Mouse (Mus musculus) adrenal gland, postnatal 36 days (tissue): ENCODE data around the gene Abcg1. TPM values are rescaled to one million over a fixed set of nuclear protein-coding genes. Genes with fewer than 3 reads are reported as not detected.

ENCODE experiments used
- DNase-seq, 2 experiments: peaks; one replicate each; pipeline ENCODE4 v3.0.0; 2021; ENCODE audit warnings: mixed read lengths in 1 of 2
- total RNA-seq, 2 experiments: library from RNA; stranded (reverse); gene quantifications; 2 replicates each; pipeline ENCODE4 v1.2.3; 2021

Gene Abcg1
- total RNA-seq, 2 experiments from 2014 or later, result 10.0 to 12.7 TPM

GRCm38 (mm10) chr17:31128708-31129318 lies 71.3 kb downstream of the Abcg1 start:
- no peak for DNase-seq

- DNase-seq, result no peak
Measured at GRCm38 (mm10) chr17:31129452-31129851, 72.0 kb downstream of the Abcg1 start, which contains the start of gene Tff3. Gene Tff3, minus strand, starts transcription at chr17:31129646.

- no peak for DNase-seq
Measured at GRCm38 (mm10) chr17:31131269-31131821, 73.9 kb downstream of the Abcg1 start.

GRCm38 (mm10) chr17:31133776-31134175 lies 76.3 kb downstream of the Abcg1 start:
- no peak for DNase-seq

GRCm38 (mm10) chr17:31134913-31135312 lies 77.4 kb downstream of the Abcg1 start:
- DNase-seq, result no peak

GRCm38 (mm10) chr17:31136291-31136690 lies 78.8 kb downstream of the Abcg1 start:
- DNase-seq, result no peak

GRCm38 (mm10) chr17:31136821-31137220 lies 79.3 kb downstream of the Abcg1 start:
- no peak for DNase-seq

GRCm38 (mm10) chr17:31138398-31138797 lies 80.9 kb downstream of the Abcg1 start:
- DNase-seq, result peak; percentile 64 to 77

- peak; percentile 48 to 63 for DNase-seq
Measured at GRCm38 (mm10) chr17:31142116-31142515, 84.6 kb downstream of the Abcg1 start.

- DNase-seq, result no peak
Measured at GRCm38 (mm10) chr17:31144040-31145037, 86.9 kb downstream of the Abcg1 start, which contains the start of gene Tff2. Gene Tff2, minus strand, starts transcription at chr17:31144282.

- no peak for DNase-seq
Measured at GRCm38 (mm10) chr17:31145998-31146397, 88.5 kb downstream of the Abcg1 start.

- no peak for DNase-seq
Measured at GRCm38 (mm10) chr17:31152512-31152911, 95.0 kb downstream of the Abcg1 start.

- no peak for DNase-seq
Measured at GRCm38 (mm10) chr17:31152966-31153499, 95.6 kb downstream of the Abcg1 start.

GRCm38 (mm10) chr17:31153785-31154184 lies 96.3 kb downstream of the Abcg1 start:
- DNase-seq, result no peak

- no peak for DNase-seq
Measured at GRCm38 (mm10) chr17:31157921-31158320, 100.4 kb downstream of the Abcg1 start.

- no peak for DNase-seq
Measured at GRCm38 (mm10) chr17:31160291-31160690, 102.8 kb downstream of the Abcg1 start.

- DNase-seq, result no peak
Measured at GRCm38 (mm10) chr17:31162607-31163006, 105.1 kb downstream of the Abcg1 start.

- DNase-seq, result no peak
Measured at GRCm38 (mm10) chr17:31163821-31164220, 106.3 kb downstream of the Abcg1 start.

GRCm38 (mm10) chr17:31165127-31165526 lies 107.7 kb downstream of the Abcg1 start, which contains the start of gene Tff1:
Gene Tff1, minus strand, starts transcription at chr17:31165277.
- DNase-seq, result no peak
